Mouse (Mus musculus) bone marrow macrophage, adult 2 months (primary cell): ENCODE results near the gene Nup153.

Experiments used
- CTCF ChIP-seq: IDR thresholded peaks from 2 replicates; pipeline ENCODE4 v1.5.1; 2012; ENCODE audit warnings: low read depth, mild to moderate bottlenecking, low read length, moderate library complexity
- POLR2A ChIP-seq: IDR thresholded peaks from 2 replicates; pipeline ENCODE4 v1.6.1; 2012; ENCODE audit warnings: mild to moderate bottlenecking, low read depth, low read length, borderline replicate concordance

- TF ChIP-seq POLR2A: no peak
- TF ChIP-seq CTCF: no peak
Measured at GRCm38 (mm10) chr13:46659211-46659610, 68.5 kb downstream of the Nup153 start.
